In genomic region chr17:24389865-24390264, GRCm38 (mm10) we compare ENCODE assay signal across 8 mouse cellular contexts. TPM values are rescaled to one million over a fixed set of nuclear protein-coding genes. Genes with fewer than 3 reads are reported as not detected.
DNase-seq lines count a peak whose midpoint lies in the region; ATAC-seq and TF ChIP-seq lines count a peak whose summit lies in the region.

No protein-coding gene starts in this region.

- no peaks in the 10 kb centered on the region for H3K27me3 ChIP-seq in hindbrain, embryonic 11.5 days (ENCODE audit: control insufficient read depth, insufficient read depth, low read length)
- H3K27me3 ChIP-seq in hindbrain, embryonic 13.5 days: no peaks in the 10 kb centered on the region
- H3K27me3 ChIP-seq in ES-Bruce4 (ENCODE audit: control insufficient read depth, insufficient read depth, low read length, poor library complexity, severe bottlenecking): no peaks in the 10 kb centered on the region
- H3K27me3 ChIP-seq in midbrain, postnatal 0 days (ENCODE audit: insufficient read depth, low read length): no peaks in the 10 kb centered on the region

- no peak for ATAC-seq in hindbrain, embryonic 11.5 days (ENCODE audit: low FRiP score)
- ATAC-seq in hindbrain, embryonic 13.5 days (ENCODE audit: low FRiP score): no peak
- ATAC-seq in midbrain, postnatal 0 days (ENCODE audit: low FRiP score): no peak

- H3K4me2 ChIP-seq in hindbrain, embryonic 11.5 days (replicated peaks; ENCODE audit: low read depth, low read length): no peak overlapping the region
- no peak overlapping the region for H3K4me2 ChIP-seq in hindbrain, embryonic 13.5 days
- H3K4me2 ChIP-seq in midbrain, postnatal 0 days (ENCODE audit: low read depth, low read length, poor library complexity, severe bottlenecking): no peak overlapping the region

- no peaks in the 10 kb centered on the region for H3K36me3 ChIP-seq in hindbrain, embryonic 11.5 days (ENCODE audit: control insufficient read depth, insufficient read depth, low read length)
- H3K36me3 ChIP-seq in hindbrain, embryonic 13.5 days: peaks cover 89% of the 10 kb centered on the region
- H3K36me3 ChIP-seq in ES-Bruce4 (ENCODE audit: control insufficient read depth, insufficient read depth, low read length, poor library complexity, severe bottlenecking): no peaks in the 10 kb centered on the region
- peaks cover 56% of the 10 kb centered on the region for H3K36me3 ChIP-seq in midbrain, postnatal 0 days (ENCODE audit: insufficient read depth, low read length)

- no peak for TF ChIP-seq POLR2A in ES-Bruce4 (IDR thresholded peaks at IDR 0.05; ENCODE audit: insufficient read depth, low read length)
- no peak for TF ChIP-seq POLR2A in bone marrow macrophage, adult 2 months (IDR thresholded peaks at IDR 0.05; ENCODE audit: borderline replicate concordance, low read depth, low read length)

- TF ChIP-seq CTCF in ES-Bruce4 (IDR thresholded peaks at IDR 0.05; ENCODE audit: low read depth, low read length): peak; percentile 81
- TF ChIP-seq CTCF in bone marrow macrophage, adult 2 months (IDR thresholded peaks at IDR 0.05; ENCODE audit: low read depth, low read length): peak; percentile 59
- peak; percentile 78 for TF ChIP-seq CTCF in midbrain, postnatal 0 days (IDR thresholded peaks at IDR 0.05)

- peak; percentile 65 for DNase-seq in hindbrain, embryonic 11.5 days (ENCODE audit: low spot score)
- DNase-seq in forelimb bud, embryonic 11.5 days (ENCODE audit: low read depth, low spot score): peak; percentile 30
- DNase-seq in layer of hippocampus, adult 9-11 months: peak; percentile 52
- DNase-seq in midbrain, postnatal 0 days (ENCODE audit: low spot score): peak; percentile 57
- DNase-seq in c-Kit-positive CD71-positive TER-119-positive erythroid progenitor cells, embryonic 14.5 days (ENCODE audit: low spot score): no peak

- no peaks in the 10 kb centered on the region for H3K4me1 ChIP-seq in hindbrain, embryonic 11.5 days (replicated peaks; ENCODE audit: control insufficient read depth, insufficient read depth, low read length)
- H3K4me1 ChIP-seq in hindbrain, embryonic 13.5 days (replicated peaks): no peaks in the 10 kb centered on the region
- no peaks in the 10 kb centered on the region for H3K4me1 ChIP-seq in ES-Bruce4 (ENCODE audit: control insufficient read depth, insufficient read depth, low read length)
- H3K4me1 ChIP-seq in bone marrow macrophage, adult 2 months (ENCODE audit: control insufficient read depth, insufficient read depth, low read length): no peaks in the 10 kb centered on the region
- H3K4me1 ChIP-seq in midbrain, postnatal 0 days (ENCODE audit: insufficient read depth, low read length): no peaks in the 10 kb centered on the region

- no peak for TF ChIP-seq EP300 in ES-Bruce4 (IDR thresholded peaks at IDR 0.05; ENCODE audit: insufficient read depth, low read depth, low read length)

- WGBS in hindbrain, embryonic 11.5 days: 4% methylated on average over 2 of the region's 2 CpGs
- WGBS in hindbrain, embryonic 13.5 days: 6% methylated on average over 2 of the region's 2 CpGs
- WGBS in midbrain, postnatal 0 days: 8% methylated on average over 2 of the region's 2 CpGs

- H3K27ac ChIP-seq in hindbrain, embryonic 11.5 days (ENCODE audit: low read depth, low read length): no peak overlapping the region
- no peak overlapping the region for H3K27ac ChIP-seq in hindbrain, embryonic 13.5 days
- no peak overlapping the region for H3K27ac ChIP-seq in ES-Bruce4 (ENCODE audit: insufficient read depth, low read length)
- H3K27ac ChIP-seq in bone marrow macrophage, adult 2 months (ENCODE audit: insufficient read depth, low read depth, low read length): no peak overlapping the region
- H3K27ac ChIP-seq in midbrain, postnatal 0 days (ENCODE audit: low read depth, low read length): no peak overlapping the region

- H3K4me3 ChIP-seq in hindbrain, embryonic 11.5 days (ENCODE audit: low read depth, low read length): no peak overlapping the region
- no peak overlapping the region for H3K4me3 ChIP-seq in hindbrain, embryonic 13.5 days
- H3K4me3 ChIP-seq in ES-Bruce4 (ENCODE audit: low read depth, low read length): no peak overlapping the region
- H3K4me3 ChIP-seq in bone marrow macrophage, adult 2 months (ENCODE audit: insufficient read depth, low read length): no peak overlapping the region
- no peak overlapping the region for H3K4me3 ChIP-seq in midbrain, postnatal 0 days (ENCODE audit: low read depth, low read length)

- no peaks in the 10 kb centered on the region for H3K9me3 ChIP-seq in hindbrain, embryonic 11.5 days (ENCODE audit: control insufficient read depth, low read length)
- no peaks in the 10 kb centered on the region for H3K9me3 ChIP-seq in hindbrain, embryonic 13.5 days
- H3K9me3 ChIP-seq in ES-Bruce4 (replicated peaks; ENCODE audit: control insufficient read depth, insufficient read depth, low read length, poor library complexity, severe bottlenecking): no peaks in the 10 kb centered on the region
- no peaks in the 10 kb centered on the region for H3K9me3 ChIP-seq in midbrain, postnatal 0 days (ENCODE audit: low read length)

- no peak overlapping the region for H3K9ac ChIP-seq in hindbrain, embryonic 11.5 days (ENCODE audit: low read depth, low read length)
- H3K9ac ChIP-seq in hindbrain, embryonic 13.5 days: no peak overlapping the region
- no peak overlapping the region for H3K9ac ChIP-seq in ES-Bruce4 (ENCODE audit: low read depth, poor library complexity, severe bottlenecking)
- no peak overlapping the region for H3K9ac ChIP-seq in midbrain, postnatal 0 days (replicated peaks; ENCODE audit: low read length, poor library complexity, severe bottlenecking)

RNA-seq across cellular contexts. Expression of gene Rnps1, which starts 24.5 kb away (rescaled TPM):
- polyA plus RNA-seq in hindbrain, embryonic 11.5 days (2014; fragmentation: Nextera tagmentation; extraction: Ambion mirVana): 360 and 364 TPM in 2 replicates
- 328 and 342 TPM in 2 replicates for polyA plus RNA-seq in hindbrain, embryonic 13.5 days (2015; fragmentation: Nextera tagmentation; extraction: Ambion mirVana)
- polyA plus RNA-seq in ES-Bruce4 (2011; ENCODE audit: insufficient read depth, insufficient read length, low read depth, missing spikeins): 323 and 334 TPM in 2 replicates
- polyA plus RNA-seq in bone marrow macrophage, adult 2 months (2012; ENCODE audit: insufficient read depth, insufficient read length, missing spikeins): 65.0 and 72.0 TPM in 2 replicates
- total RNA-seq in midbrain, postnatal 0 days (2014; rRNA removed): 248 and 260 TPM in 2 replicates
- 347 and 350 TPM in 2 replicates for polyA plus RNA-seq in midbrain, postnatal 0 days (2015; fragmentation: Nextera tagmentation; extraction: Ambion mirVana)

RNA-seq across cellular contexts. Expression of gene Eci1, which starts 36.6 kb away (rescaled TPM):
- polyA plus RNA-seq in hindbrain, embryonic 11.5 days (2014; fragmentation: Nextera tagmentation; extraction: Ambion mirVana): 63.9 and 69.8 TPM in 2 replicates
- polyA plus RNA-seq in hindbrain, embryonic 13.5 days (2015; fragmentation: Nextera tagmentation; extraction: Ambion mirVana): 47.4 and 55.6 TPM in 2 replicates
- 46.4 and 46.7 TPM in 2 replicates for polyA plus RNA-seq in ES-Bruce4 (2011; ENCODE audit: insufficient read depth, insufficient read length, low read depth, missing spikeins)
- polyA plus RNA-seq in bone marrow macrophage, adult 2 months (2012; ENCODE audit: insufficient read depth, insufficient read length, missing spikeins): 21.5 and 23.3 TPM in 2 replicates
- 20.6 and 26.6 TPM in 2 replicates for total RNA-seq in midbrain, postnatal 0 days (2014; rRNA removed)
- 31.0 and 41.1 TPM in 2 replicates for polyA plus RNA-seq in midbrain, postnatal 0 days (2015; fragmentation: Nextera tagmentation; extraction: Ambion mirVana)

RNA-seq across cellular contexts. Expression of gene Abca3, which starts 38.1 kb away (rescaled TPM):
- 11.8 and 14.1 TPM in 2 replicates for polyA plus RNA-seq in hindbrain, embryonic 11.5 days (2014; fragmentation: Nextera tagmentation; extraction: Ambion mirVana)
- polyA plus RNA-seq in hindbrain, embryonic 13.5 days (2015; fragmentation: Nextera tagmentation; extraction: Ambion mirVana): 23.4 and 25.5 TPM in 2 replicates
- 15.1 and 15.4 TPM in 2 replicates for polyA plus RNA-seq in ES-Bruce4 (2011; ENCODE audit: insufficient read depth, insufficient read length, low read depth, missing spikeins)
- polyA plus RNA-seq in bone marrow macrophage, adult 2 months (2012; ENCODE audit: insufficient read depth, insufficient read length, missing spikeins): 41.7 and 49.0 TPM in 2 replicates
- 91.3 and 95.9 TPM in 2 replicates for total RNA-seq in midbrain, postnatal 0 days (2014; rRNA removed)
- polyA plus RNA-seq in midbrain, postnatal 0 days (2015; fragmentation: Nextera tagmentation; extraction: Ambion mirVana): 28.8 and 32.7 TPM in 2 replicates

RNA-seq across cellular contexts. Expression of gene Abca17, which starts 39.0 kb away (rescaled TPM):
- polyA plus RNA-seq in hindbrain, embryonic 11.5 days (2014; fragmentation: Nextera tagmentation; extraction: Ambion mirVana): not detected in 2 replicates
- polyA plus RNA-seq in hindbrain, embryonic 13.5 days (2015; fragmentation: Nextera tagmentation; extraction: Ambion mirVana): 0.43 and 0.61 TPM in 2 replicates
- not detected in 2 replicates for polyA plus RNA-seq in ES-Bruce4 (2011; ENCODE audit: insufficient read depth, insufficient read length, low read depth, missing spikeins)
- polyA plus RNA-seq in bone marrow macrophage, adult 2 months (2012; ENCODE audit: insufficient read depth, insufficient read length, missing spikeins): 0.40 TPM in 1 of 2 replicates, not detected in the other
- 0.99 and 1.8 TPM in 2 replicates for total RNA-seq in midbrain, postnatal 0 days (2014; rRNA removed)
- 1.0 and 1.1 TPM in 2 replicates for polyA plus RNA-seq in midbrain, postnatal 0 days (2015; fragmentation: Nextera tagmentation; extraction: Ambion mirVana)

RNA-seq across cellular contexts. Expression of gene Dnase1l2, which starts 53.0 kb away (rescaled TPM):
- polyA plus RNA-seq in hindbrain, embryonic 11.5 days (2014; fragmentation: Nextera tagmentation; extraction: Ambion mirVana): 2.6 and 3.2 TPM in 2 replicates
- polyA plus RNA-seq in hindbrain, embryonic 13.5 days (2015; fragmentation: Nextera tagmentation; extraction: Ambion mirVana): 5.1 and 6.0 TPM in 2 replicates
- 0.42 and 0.99 TPM in 2 replicates for polyA plus RNA-seq in ES-Bruce4 (2011; ENCODE audit: insufficient read depth, insufficient read length, low read depth, missing spikeins)
- 3.3 and 3.8 TPM in 2 replicates for polyA plus RNA-seq in bone marrow macrophage, adult 2 months (2012; ENCODE audit: insufficient read depth, insufficient read length, missing spikeins)
- total RNA-seq in midbrain, postnatal 0 days (2014; rRNA removed): 5.0 and 5.6 TPM in 2 replicates
- 0.94 and 1.1 TPM in 2 replicates for polyA plus RNA-seq in midbrain, postnatal 0 days (2015; fragmentation: Nextera tagmentation; extraction: Ambion mirVana)
